Mouse (Mus musculus) lung, postnatal 36 days (tissue): Measurements from ENCODE around the gene Thoc7.

Experiments used
- DNase-seq: peaks from one replicate; pipeline ENCODE4 v3.0.0; 2022; ENCODE audit warnings: mixed read lengths

Thoc7 gene

GRCm38 (mm10) chr14:13933290-13934051 lies 28.2 kb downstream of the Thoc7 start:
- no peak for DNase-seq

- DNase-seq: peak; percentile 75
These were observed 44.0 kb downstream of the Thoc7 start for GRCm38 (mm10) chr14:13917630-13918029.

GRCm38 (mm10) chr14:13917208-13917607 lies 44.4 kb downstream of the Thoc7 start:
- no peak for DNase-seq

GRCm38 (mm10) chr14:13915207-13915606 lies 46.4 kb downstream of the Thoc7 start:
- no peak for DNase-seq

GRCm38 (mm10) chr14:13914387-13915082 lies 47.1 kb downstream of the Thoc7 start, which contains the start of gene Gm281:
Gene Gm281 (minus strand): TSS chr14:13914478.
- no peak for DNase-seq

GRCm38 (mm10) chr14:13910148-13910547 lies 51.5 kb downstream of the Thoc7 start:
- DNase-seq: no peak

- no peak for DNase-seq
These were observed 54.5 kb downstream of the Thoc7 start for GRCm38 (mm10) chr14:13907145-13907544.

GRCm38 (mm10) chr14:13906461-13906860 lies 55.2 kb downstream of the Thoc7 start:
- no peak for DNase-seq

GRCm38 (mm10) chr14:13901611-13902067 lies 60.0 kb downstream of the Thoc7 start:
- DNase-seq: peak; percentile 68
